Mouse (Mus musculus) kidney, postnatal 0 days (tissue): ENCODE measurements around the gene Pik3r6. TPM values are rescaled to one million over a fixed set of nuclear protein-coding genes. Genes with fewer than 3 reads are reported as not detected.
A peak's percentile ranks its signal among the peaks of the same experiment; 100 is the strongest.

Experiments used
- ATAC-seq: fragments of 200-750 bp; cut with Nextera tagmentation; replicated peaks from 2 replicates; pipeline ENCODE4 v1.8.0; 2017; ENCODE audit warnings: low read depth, moderate number of reproducible peaks, moderate TSS enrichment, moderate library complexity; ENCODE audit not compliant: low FRiP score
- DNase-seq: peaks from one replicate; pipeline ENCODE4 v3.0.0-alpha.2; 2016; ENCODE audit warnings: low spot score
- H3K27ac ChIP-seq: fragments of 300-500 bp; sonication (generic); 2 replicates; pipeline ENCODE4 v1.5.1; 2014; ENCODE audit warnings: mild to moderate bottlenecking
- H3K27me3 ChIP-seq: fragments of 300-500 bp; sonication (generic); 2 replicates; pipeline ENCODE4 v1.6.1; 2014; ENCODE audit warnings: low read length, mixed read lengths; ENCODE audit not compliant: insufficient read depth
- H3K36me3 ChIP-seq: fragments of 300-500 bp; sonication (generic); 2 replicates; pipeline ENCODE4 v1.6.1; 2014; ENCODE audit warnings: low read length, mixed read lengths; ENCODE audit not compliant: insufficient read depth
- H3K4me1 ChIP-seq: fragments of 300-500 bp; sonication (generic); replicated peaks from 2 replicates; pipeline ENCODE4 v1.6.1; 2014; ENCODE audit warnings: antibody characterized with exemption, low read length, mixed read lengths; ENCODE audit not compliant: insufficient read depth
- H3K4me2 ChIP-seq: fragments of 300-500 bp; sonication (generic); 2 replicates; pipeline ENCODE4 v1.6.1; 2014; ENCODE audit warnings: mild to moderate bottlenecking, low read length, moderate library complexity, mixed read lengths
- H3K4me3 ChIP-seq: fragments of 300-500 bp; sonication (generic); replicated peaks from 2 replicates; pipeline ENCODE4 v1.5.1; 2014; ENCODE audit warnings: low read depth, low read length
- H3K9ac ChIP-seq: fragments of 300-500 bp; sonication (generic); 2 replicates; pipeline ENCODE4 v1.6.1; 2014; ENCODE audit warnings: low read depth, low read length
- H3K9me3 ChIP-seq: fragments of 300-500 bp; sonication (generic); replicated peaks from 2 replicates; pipeline ENCODE4 v1.6.1; 2016; ENCODE audit warnings: low read length, inconsistent platforms, mixed read lengths
- CTCF ChIP-seq: IDR thresholded peaks from 2 replicates; pipeline ENCODE4 v1.5.1; 2016; ENCODE audit warnings: antibody characterized with exemption, low read depth, mild to moderate bottlenecking, moderate library complexity
- WGBS: fragments of 180-500 bp; shearing (Covaris S2); extraction: QIAGEN DNeasy Blood & Tissue Kit; methylation state at CpG from one replicate; pipeline ENCODE4 v1.1.7; 2014; 5-methylcytosine and 5-hydroxymethylcytosine counted together
- polyA plus RNA-seq: library from polyadenylated mRNA; unstranded; fragments of >200 nt; fragmentation: Nextera tagmentation; extraction: Ambion mirVana; gene quantifications from 2 replicates; pipeline ENCODE4 v1.2.1, GENCODE M21; 2015

The Pik3r6 gene
- polyA plus RNA-seq, 1 experiment from 2014 or later = 3.9 TPM

GRCm38 (mm10) chr11:68493760-68494159 is 9.1 kb upstream of the Pik3r6 start:
- no peak overlapping the region for H3K27ac ChIP-seq
- DNase-seq (no peak), ATAC-seq (no peak)
- H3K4me1 ChIP-seq = no peaks in the 10 kb centered on the region
- H3K27me3 ChIP-seq = no peaks in the 10 kb centered on the region
- no peak for TF ChIP-seq CTCF
- H3K36me3 ChIP-seq = no peaks in the 10 kb centered on the region
- H3K4me3 ChIP-seq = no peak overlapping the region
- no peaks in the 10 kb centered on the region for H3K9me3 ChIP-seq
- 74% methylated on average over 5 of the region's 5 CpGs for WGBS
- no peak overlapping the region for H3K9ac ChIP-seq
- H3K4me2 ChIP-seq = no peak overlapping the region

GRCm38 (mm10) chr11:68497081-68497480 is 5.7 kb upstream of the Pik3r6 start:
- DNase-seq (no peak), ATAC-seq (no peak)

GRCm38 (mm10) chr11:68498517-68498916 is 4.3 kb upstream of the Pik3r6 start:
- WGBS = 90% methylated on average over 11 of the region's 11 CpGs
- no peak for TF ChIP-seq CTCF
- H3K4me2 ChIP-seq = no peak overlapping the region
- H3K27me3 ChIP-seq = no peaks in the 10 kb centered on the region
- no peaks in the 10 kb centered on the region for H3K36me3 ChIP-seq
- no peaks in the 10 kb centered on the region for H3K4me1 ChIP-seq
- no peak overlapping the region for H3K27ac ChIP-seq
- ATAC-seq (no peak), DNase-seq (no peak)
- H3K9ac ChIP-seq = no peak overlapping the region
- H3K4me3 ChIP-seq = no peak overlapping the region
- no peaks in the 10 kb centered on the region for H3K9me3 ChIP-seq

More at GRCm38 (mm10) chr11:68497081-68497480, 5.7 kb upstream of the Pik3r6 start:
- Histone ChIP-seq H3K36me3 (no peaks in the 10 kb centered on the region), H3K4me2 (no peak overlapping the region), H3K27ac (no peak overlapping the region), H3K9ac (no peak overlapping the region), H3K4me3 (no peak overlapping the region), H3K4me1 (no peaks in the 10 kb centered on the region), H3K9me3 (no peaks in the 10 kb centered on the region), H3K27me3 (no peaks in the 10 kb centered on the region)
- WGBS = 55% methylated on average over 6 of the region's 6 CpGs
- TF ChIP-seq CTCF = no peak

GRCm38 (mm10) chr11:68498999-68499699 is 3.7 kb upstream of the Pik3r6 start:
- WGBS = 67% methylated on average over 7 of the region's 8 CpGs
- Histone ChIP-seq H3K27ac (no peak overlapping the region), H3K4me2 (no peak overlapping the region), H3K9ac (no peak overlapping the region), H3K4me1 (no peaks in the 10 kb centered on the region), H3K36me3 (no peaks in the 10 kb centered on the region), H3K27me3 (no peaks in the 10 kb centered on the region), H3K9me3 (no peaks in the 10 kb centered on the region), H3K4me3 (no peak overlapping the region)
- no peak for TF ChIP-seq CTCF
- no peak for DNase-seq
- ATAC-seq = no peak

GRCm38 (mm10) chr11:68500949-68501350 is 1.9 kb upstream of the Pik3r6 start:
- no peak for ATAC-seq
- 0 out of 2 replicates have a peak overlapping the region, but pooled peaks have one; percentile 10 for H3K4me2 ChIP-seq

GRCm38 (mm10) chr11:68502408-68502807 is 411 bp upstream of the Pik3r6 start:
- no peak for ATAC-seq
- H3K27me3 ChIP-seq = no peaks in the 10 kb centered on the region
- no peak for DNase-seq
- no peaks in the 10 kb centered on the region for H3K36me3 ChIP-seq
- WGBS = 62% methylated on average over 2 of the region's 2 CpGs
- no peak overlapping the region for H3K4me2 ChIP-seq
- no peaks in the 10 kb centered on the region for H3K9me3 ChIP-seq
- no peak overlapping the region for H3K4me3 ChIP-seq
- H3K27ac ChIP-seq = no peak overlapping the region
- TF ChIP-seq CTCF = no peak
- no peak overlapping the region for H3K9ac ChIP-seq
- H3K4me1 ChIP-seq = no peaks in the 10 kb centered on the region

More at GRCm38 (mm10) chr11:68500949-68501350, 1.9 kb upstream of the Pik3r6 start:
- no peak for DNase-seq
- no peaks in the 10 kb centered on the region for H3K36me3 ChIP-seq
- no peak overlapping the region for H3K27ac ChIP-seq
- no peak overlapping the region for H3K4me3 ChIP-seq
- no peaks in the 10 kb centered on the region for H3K4me1 ChIP-seq
- no peak overlapping the region for H3K9ac ChIP-seq
- no peaks in the 10 kb centered on the region for H3K27me3 ChIP-seq
- no peaks in the 10 kb centered on the region for H3K9me3 ChIP-seq
- no peak for TF ChIP-seq CTCF
- 30% methylated on average over 14 of the region's 14 CpGs for WGBS
